Mouse (Mus musculus) frontal cortex, adult 2 months (tissue): ENCODE measurements around the gene Cst3. TPM values are rescaled to one million over a fixed set of nuclear protein-coding genes. Genes with fewer than 3 reads are reported as not detected.

Experiments used
- DNase-seq, 2 experiments: peaks; one replicate each; pipeline ENCODE4 v3.0.0; 2022; ENCODE audit warnings: low spot score in 1 of 2; ENCODE audit errors: extremely low spot score in 1 of 2
- polyA plus RNA-seq: library from polyadenylated mRNA; depleted of rRNA; stranded (reverse); fragments of >200 nt; gene quantifications from 2 replicates; pipeline ENCODE4 v1.2.3, GENCODE M21; 2012; rRNA removed

Cst3 gene
- polyA plus RNA-seq, 1 experiment, result 4,774 TPM

DNA sequence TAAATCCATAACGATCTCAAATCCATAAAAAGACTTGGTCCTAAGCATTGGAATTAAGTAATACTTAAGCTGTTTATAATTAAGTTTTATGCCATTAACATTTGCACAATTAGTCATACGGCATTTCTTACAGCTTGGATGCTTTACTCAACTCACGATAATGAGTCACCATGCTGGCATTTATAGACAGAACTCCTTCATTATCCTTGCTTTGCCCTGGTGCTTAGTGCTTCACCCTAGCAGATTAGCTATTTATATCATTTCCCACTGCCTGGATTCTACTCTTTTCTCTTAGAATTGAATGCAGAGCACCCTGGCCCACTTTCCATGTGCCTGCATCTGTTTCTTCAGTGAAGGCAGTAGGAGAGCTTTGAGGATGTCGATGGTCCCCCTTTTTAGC, 18.0 kb downstream of the Cst3 start:
- DNase-seq, result no peak

DNA sequence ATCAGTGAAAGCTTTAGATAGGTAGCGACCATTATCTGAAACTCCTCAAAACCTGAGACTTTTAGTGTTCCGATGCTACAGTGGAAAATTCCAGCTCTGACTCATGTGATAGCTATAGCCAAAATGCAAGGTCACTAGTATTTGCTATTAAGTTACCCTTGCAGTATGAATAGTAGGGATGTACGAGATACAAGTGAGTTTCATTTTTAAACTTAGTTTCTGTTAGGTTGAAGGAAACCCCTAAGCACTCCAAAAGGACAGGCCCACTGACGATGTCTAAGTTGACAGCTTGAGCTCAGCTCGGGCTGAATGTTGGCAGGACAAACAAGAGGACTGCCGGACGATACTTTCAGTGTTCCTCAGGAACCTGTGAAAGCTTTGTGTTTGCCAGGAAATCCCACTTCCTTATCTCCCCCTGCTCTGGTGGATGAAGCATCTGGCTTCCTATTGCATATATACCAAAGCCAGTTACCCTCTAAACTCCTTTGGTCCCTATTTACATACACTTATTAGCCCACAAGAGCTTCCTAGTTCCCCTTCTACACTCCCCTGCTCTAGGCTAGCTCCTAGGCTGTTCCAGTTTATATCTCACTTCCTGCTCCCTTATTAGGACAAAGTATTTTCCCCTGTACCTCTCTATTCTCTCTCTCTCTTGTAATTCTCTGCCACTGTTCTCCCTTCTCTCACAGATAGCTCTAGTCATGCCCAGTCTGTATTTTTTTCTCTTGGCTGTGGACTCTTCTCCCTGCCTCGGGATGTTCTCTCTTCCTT, 18.7 kb downstream of the Cst3 start:
- no peak for DNase-seq

DNA sequence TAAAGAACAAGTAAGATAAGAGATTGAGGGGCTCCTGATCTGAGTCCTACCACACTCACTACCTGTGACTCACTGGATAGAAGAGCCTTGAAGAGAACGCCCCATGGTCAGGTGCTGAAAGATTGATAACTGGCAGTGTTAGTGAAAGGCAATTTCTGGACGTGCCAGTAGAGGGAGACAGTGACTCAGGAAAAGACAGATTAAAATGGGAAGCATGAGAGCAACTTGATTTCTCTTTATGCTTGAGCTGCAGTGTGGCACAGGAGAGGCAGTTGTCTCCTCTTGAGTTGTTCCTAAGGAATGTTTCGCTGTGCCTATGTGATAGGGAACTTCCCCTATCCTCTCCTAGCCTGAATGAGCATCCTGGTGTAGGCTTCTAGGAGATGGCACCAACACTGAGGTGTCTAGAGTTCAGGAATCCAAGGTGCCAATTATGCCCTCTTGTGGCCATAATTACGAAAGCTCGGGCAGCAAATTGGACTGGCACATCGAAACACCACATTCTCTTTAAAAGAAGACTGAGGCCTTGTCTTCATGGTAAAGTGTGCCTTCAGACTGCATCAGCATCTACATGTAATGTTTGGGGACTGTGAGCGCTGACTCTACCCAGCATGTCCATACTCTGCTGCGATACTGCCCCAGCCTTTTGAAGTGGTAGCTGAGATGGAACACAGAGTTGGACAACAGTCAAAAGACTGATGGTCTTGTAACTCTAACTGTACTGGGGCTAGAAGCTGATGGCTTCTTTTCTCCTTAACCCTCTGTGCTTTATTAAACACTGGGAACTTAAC, 24.2 kb downstream of the Cst3 start:
- peak; percentile 70 to 93 for DNase-seq

DNA sequence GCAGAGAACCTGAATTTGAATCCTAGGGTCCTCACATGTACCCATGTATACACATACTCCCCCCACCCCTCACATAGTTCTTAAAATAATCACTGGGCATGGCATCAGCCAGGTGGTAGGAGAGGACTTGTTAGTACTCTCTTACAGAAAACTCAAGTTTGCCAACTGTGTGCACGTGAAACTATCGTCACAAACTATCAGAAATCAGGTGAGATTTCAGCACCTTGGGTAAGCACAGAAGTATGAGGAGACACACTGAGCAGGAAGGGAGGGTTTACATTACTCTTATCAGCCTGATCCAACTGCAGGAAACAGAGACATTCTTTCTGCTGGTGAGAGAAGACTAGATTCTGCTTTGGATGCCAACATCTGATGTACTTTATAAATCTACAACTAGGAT, 36.3 kb downstream of the Cst3 start:
- DNase-seq, result no peak

DNA sequence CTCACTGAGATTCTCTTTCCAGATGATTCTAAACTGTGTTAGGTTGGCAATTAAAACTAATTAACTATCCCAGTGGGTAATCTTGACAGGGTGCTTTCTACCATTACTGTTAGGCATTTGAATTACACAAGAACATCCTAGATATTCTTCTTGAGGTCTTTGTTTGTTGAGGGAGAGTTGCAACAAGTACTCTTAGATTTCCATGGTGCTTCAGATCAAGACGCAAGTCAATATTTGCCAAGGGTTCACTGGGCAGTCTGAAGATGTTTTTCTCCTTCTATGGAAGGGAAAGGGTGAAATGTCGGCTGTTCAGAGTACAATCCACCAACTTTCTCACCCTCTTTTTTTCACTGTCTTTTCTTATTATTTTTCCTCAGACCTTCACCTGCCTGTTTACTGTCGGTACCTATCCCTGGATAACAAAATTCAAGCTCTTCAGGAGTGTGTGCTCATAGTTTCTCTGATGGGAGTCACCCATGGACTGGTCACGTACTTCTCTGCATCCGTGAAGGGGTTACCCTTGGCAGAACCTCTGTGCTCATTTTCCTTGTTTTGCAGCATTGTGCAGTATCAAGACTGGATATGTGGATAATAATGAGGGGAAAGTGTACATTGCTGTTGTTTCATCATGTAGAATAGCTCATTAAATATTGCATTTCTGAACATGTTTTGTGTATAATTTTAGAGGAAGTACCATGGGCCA, 37.3 kb downstream of the Cst3 start:
- no peak for DNase-seq

DNA sequence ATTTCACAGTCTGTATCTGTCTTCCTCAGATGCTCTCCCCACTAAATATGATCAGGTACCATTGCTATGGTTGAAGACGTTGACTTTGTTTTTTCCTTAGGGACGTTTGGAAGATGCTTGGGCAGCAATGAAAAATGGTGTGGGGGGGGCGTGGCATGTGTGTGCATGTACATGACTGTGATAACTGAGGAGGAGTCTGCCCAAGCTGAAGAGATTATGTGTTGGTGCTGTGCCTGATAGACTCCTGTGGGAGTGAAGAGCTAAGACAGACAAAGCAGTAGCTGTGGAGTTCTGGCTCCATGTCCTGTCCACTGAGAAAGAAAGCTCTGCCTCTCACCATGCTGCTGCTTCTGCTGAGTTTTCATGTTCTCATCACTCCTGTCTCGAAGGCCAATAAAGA, 40.6 kb downstream of the Cst3 start, which contains the start of gene Cst9:
Gene Cst9, plus strand, starts transcription at position 236 of the 400 bp plus-strand sequence.
- DNase-seq, result no peak

DNA sequence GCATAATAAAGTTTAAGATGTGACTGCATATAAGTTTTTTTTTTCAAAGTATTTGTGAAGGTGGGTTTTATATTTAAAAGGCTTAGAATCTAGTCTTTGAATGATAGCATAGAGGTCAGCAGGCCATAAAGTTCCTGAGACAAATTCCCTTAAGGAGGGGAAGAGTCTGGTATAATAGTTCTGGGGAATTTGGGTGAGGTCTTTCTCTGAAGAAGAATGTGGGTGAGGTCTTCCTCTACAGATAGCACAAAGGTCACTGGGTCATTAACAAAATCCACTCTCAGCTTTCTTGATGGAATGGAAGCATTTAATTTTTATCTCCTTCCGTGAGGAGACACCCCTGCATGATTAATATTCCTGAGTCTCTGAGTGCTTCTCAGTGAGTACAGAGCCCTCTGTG, 49.5 kb downstream of the Cst3 start:
- DNase-seq, result no peak

Other genes starting within 250 kb of the Cst3 start
- 22.0 and 24.7 TPM in 2 replicates for gene Nxt1, start 203.1 kb downstream of the Cst3 start, polyA plus RNA-seq
- gene Gzf1, start 194.7 kb downstream of the Cst3 start, polyA plus RNA-seq, result 19.3 and 20.1 TPM in 2 replicates
- 241 and 278 TPM in 2 replicates for gene Napb, start 143.2 kb downstream of the Cst3 start, polyA plus RNA-seq
- 0.74 and 0.90 TPM in 2 replicates for gene Cstl1, start 125.3 kb downstream of the Cst3 start, polyA plus RNA-seq
- not detected in 2 replicates for gene Cst11, start 104.2 kb downstream of the Cst3 start, polyA plus RNA-seq
- gene 8030411F24Rik, start 93.7 kb downstream of the Cst3 start, polyA plus RNA-seq, result not detected in 2 replicates
- gene Cst12, start 86.3 kb downstream of the Cst3 start, polyA plus RNA-seq, result 0.99 and 1.4 TPM in 2 replicates
- gene Cst8, start 76.9 kb downstream of the Cst3 start, polyA plus RNA-seq, result not detected in 2 replicates
- gene Cst13, start 55.6 kb downstream of the Cst3 start, polyA plus RNA-seq, result not detected in 2 replicates
- not detected in 2 replicates for gene Cst9, start 40.5 kb downstream of the Cst3 start, polyA plus RNA-seq
- gene 9230104L09Rik, start 10.7 kb downstream of the Cst3 start, polyA plus RNA-seq, result not detected in 2 replicates
- gene Gm1330, start 127.6 kb upstream of the Cst3 start, polyA plus RNA-seq, result not detected in 2 replicates
- not detected in 2 replicates for gene Gm10750, start 141.5 kb upstream of the Cst3 start, polyA plus RNA-seq